Mouse (Mus musculus) MEL (cell line): ENCODE measurements around the gene C030005K15Rik. TPM values are rescaled to one million over a fixed set of nuclear protein-coding genes. Genes with fewer than 3 reads are reported as not detected.

Experiments
- DNase-seq: peaks from one replicate; pipeline ENCODE4 v3.0.0; 2011; ENCODE audit warnings: low read depth, low spot score
- H3K27ac ChIP-seq: 2 replicates; pipeline ENCODE4 v1.5.1; 2012; ENCODE audit warnings: low read depth, mild to moderate bottlenecking, control low read depth, low read length, moderate library complexity; ENCODE audit not compliant: control insufficient read depth
- H3K27me3 ChIP-seq, 2 experiments: fragments of 150-350 bp in 1 of 2; sonication (generic) in 1 of 2; 2 replicates each; pipeline ENCODE4 v1.6.1; 2012; ENCODE audit warnings: low read length in 2 of 2, mild to moderate bottlenecking in 2 of 2, improper control_type of control experiment in 1 of 2, moderate library complexity in 1 of 2; ENCODE audit not compliant: insufficient read depth in 2 of 2, control insufficient read depth in 1 of 2
- H3K36me3 ChIP-seq, 2 experiments: 2 replicates each; pipeline ENCODE4 v1.6.1; 2012 to 2014; ENCODE audit warnings: low read length in 2 of 2, improper control_type of control experiment in 1 of 2, inconsistent platforms in 1 of 2, mild to moderate bottlenecking in 1 of 2; ENCODE audit not compliant: insufficient read depth in 2 of 2, control insufficient read depth in 1 of 2
- H3K4me1 ChIP-seq, 2 experiments: fragments of 150-350 bp in 1 of 2; sonication (generic) in 1 of 2; 2 replicates each; pipeline ENCODE4 v1.6.1; 2012; ENCODE audit warnings: low read length in 2 of 2, improper control_type of control experiment in 1 of 2, mild to moderate bottlenecking in 1 of 2; ENCODE audit not compliant: insufficient read depth in 2 of 2, control insufficient read depth in 1 of 2
- H3K4me3 ChIP-seq, 2 experiments: fragments of 150-350 bp in 1 of 2; sonication (generic) in 1 of 2; 2 replicates each; pipeline ENCODE4 v1.5.1; 2012; ENCODE audit warnings: low read depth in 2 of 2, low read length in 2 of 2, mild to moderate bottlenecking in 2 of 2, moderate library complexity in 2 of 2, control low read depth in 1 of 2, improper control_type of control experiment in 1 of 2; ENCODE audit not compliant: control insufficient read depth in 1 of 2, insufficient read depth in 1 of 2
- H3K79me2 ChIP-seq: 2 replicates; pipeline ENCODE4 v1.6.1; 2012; ENCODE audit warnings: mild to moderate bottlenecking, low read length, moderate library complexity; ENCODE audit not compliant: control insufficient read depth, poor library complexity, insufficient read depth
- H3K9ac ChIP-seq: 2 replicates; pipeline ENCODE4 v1.6.1; 2012; ENCODE audit warnings: low read depth, mild to moderate bottlenecking, control low read depth, low read length, moderate library complexity; ENCODE audit not compliant: control insufficient read depth, poor library complexity, severe bottlenecking
- H3K9me3 ChIP-seq: fragments of 150-350 bp; sonication (generic); replicated peaks from 2 replicates; pipeline ENCODE4 v1.6.1; 2012; ENCODE audit warnings: mild to moderate bottlenecking, low read length, improper control_type of control experiment, moderate library complexity; ENCODE audit not compliant: insufficient read depth
- E2F4 ChIP-seq: IDR thresholded peaks from 2 replicates; pipeline ENCODE4 v1.6.1; 2011; ENCODE audit warnings: low read depth, low read length, improper control_type of control experiment, borderline replicate concordance
- ELF1 ChIP-seq: IDR thresholded peaks from 2 replicates; pipeline ENCODE4 v1.6.1; 2014; ENCODE audit warnings: low read depth, mild to moderate bottlenecking, inconsistent platforms, low read length, improper control_type of control experiment, moderate library complexity
- EP300 ChIP-seq, 2 experiments: IDR thresholded peaks; 2 replicates each; pipeline ENCODE4 v1.6.1; 2011; ENCODE audit warnings: improper control_type of control experiment in 2 of 2, low read length in 2 of 2, low read depth in 1 of 2, mild to moderate bottlenecking in 1 of 2
- ETS1 ChIP-seq: IDR thresholded peaks from 2 replicates; pipeline ENCODE4 v1.6.1; 2012; ENCODE audit warnings: low read depth, mild to moderate bottlenecking, inconsistent platforms, low read length, improper control_type of control experiment, moderate library complexity
- GABPA ChIP-seq: IDR thresholded peaks from 2 replicates; pipeline ENCODE4 v1.6.1; 2012; ENCODE audit warnings: low read depth, mild to moderate bottlenecking, inconsistent platforms, low read length, improper control_type of control experiment, moderate library complexity
- GATA1 ChIP-seq: IDR thresholded peaks from 2 replicates; pipeline ENCODE4 v1.6.1; 2011; ENCODE audit warnings: low read depth, low read length, improper control_type of control experiment
- HCFC1 ChIP-seq: IDR thresholded peaks from 2 replicates; pipeline ENCODE4 v1.6.1; 2012; ENCODE audit warnings: low read depth, mild to moderate bottlenecking, inconsistent platforms, low read length, improper control_type of control experiment, moderate library complexity
- MAX ChIP-seq: IDR thresholded peaks from 2 replicates; pipeline ENCODE4 v1.6.1; 2011; ENCODE audit warnings: low read length, improper control_type of control experiment
- MAZ ChIP-seq: IDR thresholded peaks from 2 replicates; pipeline ENCODE4 v1.6.1; 2012; ENCODE audit warnings: low read depth, mild to moderate bottlenecking, inconsistent platforms, low read length, improper control_type of control experiment
- MYB ChIP-seq: IDR thresholded peaks from 2 replicates; pipeline ENCODE4 v1.6.1; 2011; ENCODE audit warnings: mild to moderate bottlenecking, low read depth, low read length, improper control_type of control experiment
- POLR2A ChIP-seq, 2 experiments: IDR thresholded peaks; 2 replicates each; pipeline ENCODE4 v1.6.1; 2011 to 2012; ENCODE audit warnings: low read length in 2 of 2, mild to moderate bottlenecking in 2 of 2, control low read depth in 1 of 2, improper control_type of control experiment in 1 of 2, low read depth in 1 of 2, moderate library complexity in 1 of 2; ENCODE audit not compliant: control insufficient read depth in 1 of 2, insufficient read depth in 1 of 2, poor library complexity in 1 of 2
- POLR2AphosphoS2 ChIP-seq: IDR thresholded peaks from 2 replicates; pipeline ENCODE4 v1.6.1; 2011; ENCODE audit warnings: low read length, improper control_type of control experiment
- POLR2AphosphoS5 ChIP-seq: IDR thresholded peaks from 2 replicates; pipeline ENCODE4 v1.6.1; 2012; ENCODE audit warnings: low read depth, borderline replicate concordance, mild to moderate bottlenecking, inconsistent platforms, low read length, moderate library complexity, mixed read lengths
- SIN3A ChIP-seq: IDR thresholded peaks from 2 replicates; pipeline ENCODE4 v1.6.1; 2012; ENCODE audit warnings: low read length, improper control_type of control experiment, inconsistent platforms
- SMC3 ChIP-seq: IDR thresholded peaks from 2 replicates; pipeline ENCODE4 v1.6.1; 2011; ENCODE audit warnings: low read depth, low read length, improper control_type of control experiment
- UBTF ChIP-seq: IDR thresholded peaks from 2 replicates; pipeline ENCODE4 v1.6.1; 2012; ENCODE audit warnings: low read depth, mild to moderate bottlenecking, inconsistent platforms, low read length, improper control_type of control experiment, moderate library complexity, borderline replicate concordance; ENCODE audit not compliant: insufficient read depth
- ZMIZ1 ChIP-seq: IDR thresholded peaks from 2 replicates; pipeline ENCODE4 v1.6.1; 2012; ENCODE audit warnings: low read depth, mild to moderate bottlenecking, inconsistent platforms, low read length, improper control_type of control experiment, moderate library complexity
- polyA plus RNA-seq, 2 experiments: library from polyadenylated mRNA; stranded (reverse) in 1 of 2; unstranded in 1 of 2; fragments of >175 nt in 1 of 2; fragments of >200 nt in 1 of 2; gene quantifications; 2 replicates each; pipeline versions ENCODE4 v1.2.1 to v1.2.4; 2012; ENCODE audit warnings: low replicate concordance in 2 of 2, low read depth in 1 of 2; ENCODE audit not compliant: insufficient read length in 2 of 2, insufficient read depth in 1 of 2, missing spikeins in 1 of 2
- total RNA-seq: library from RNA; depleted of rRNA; stranded (reverse); fragments of 300-350 nt; gene quantifications from 2 replicates; pipeline ENCODE4 v1.2.3, GENCODE M21; 2012

C030005K15Rik gene
- total and polyA plus RNA-seq, 3 experiments: not detected

DNA sequence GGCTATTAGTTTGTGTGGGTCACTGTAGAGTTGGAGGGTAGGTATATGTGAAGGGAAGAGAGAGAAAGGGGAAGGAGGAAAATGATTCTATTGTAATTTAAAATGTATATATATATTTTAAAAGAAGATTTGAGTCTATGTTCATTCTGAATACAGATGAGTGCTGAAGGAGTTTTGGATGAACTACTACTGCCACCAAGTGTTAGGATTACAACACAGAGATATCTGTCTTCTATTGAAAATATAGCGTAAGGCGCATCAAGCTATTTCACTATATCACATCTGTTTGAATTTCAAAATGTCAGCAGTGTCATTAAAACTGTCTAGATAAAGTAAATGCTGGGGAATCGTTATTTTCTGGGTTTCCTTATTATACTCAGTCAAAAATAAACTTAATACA, 37.1 kb downstream of the C030005K15Rik start:
- Histone ChIP-seq H3K36me3 (no peaks in the 10 kb centered on the region), H3K4me1 (no peaks in the 10 kb centered on the region), H3K9me3 (no peaks in the 10 kb centered on the region), H3K27ac (no peak overlapping the region), H3K9ac (no peak overlapping the region), H3K27me3 (no peaks in the 10 kb centered on the region), H3K79me2 (no peaks in the 10 kb centered on the region), H3K4me3 (no peak overlapping the region)
- no peak for DNase-seq
- TF ChIP-seq SIN3A (no peak), POLR2A (IDR thresholded peaks at IDR 0.05; ENCODE audit: control insufficient read depth in 1 of 2, insufficient read depth in 1 of 2, low read depth in 1 of 2, low read length in 2 of 2, poor library complexity in 1 of 2) (no peak), UBTF (no peak), ZMIZ1 (no peak), SMC3 (no peak), ETS1 (no peak), MAX (no peak)

- Histone ChIP-seq H3K27me3 (no peaks in the 10 kb centered on the region), H3K4me3 (no peak overlapping the region), H3K27ac (no peak overlapping the region), H3K4me1 (no peaks in the 10 kb centered on the region)
- no peak for DNase-seq
- TF ChIP-seq MAZ: no peak
- no peak for TF ChIP-seq ELF1
- TF ChIP-seq HCFC1: no peak
- TF ChIP-seq E2F4: no peak
- no peak for TF ChIP-seq GATA1
- no peak for TF ChIP-seq POLR2A (IDR thresholded peaks at IDR 0.05; ENCODE audit: control insufficient read depth in 1 of 2, insufficient read depth in 1 of 2, low read depth in 1 of 2, low read length in 2 of 2, poor library complexity in 1 of 2)
- TF ChIP-seq GABPA: no peak
- no peak for TF ChIP-seq ZMIZ1
- TF ChIP-seq POLR2AphosphoS2: no peak
- no peak for TF ChIP-seq POLR2AphosphoS5
- no peak for TF ChIP-seq MAX
- TF ChIP-seq EP300 (IDR thresholded peaks at IDR 0.05; ENCODE audit: low read depth in 1 of 2, low read length in 2 of 2): no peak
- no peak for TF ChIP-seq MYB
- TF ChIP-seq, all 39 proteins: peak for 0
- no peaks in the 10 kb centered on the region for H3K36me3 ChIP-seq
- no peak overlapping the region for H3K9ac ChIP-seq
- no peaks in the 10 kb centered on the region for H3K9me3 ChIP-seq
- no peaks in the 10 kb centered on the region for H3K79me2 ChIP-seq
These were observed 39.4 kb downstream of the C030005K15Rik start for GRCm38 (mm10) chr10:97687198-97687597.
